Mouse (Mus musculus) G1E (cell line): ENCODE results near the gene Acin1.

Experiments used
- CTCF ChIP-seq: IDR thresholded peaks from 2 replicates; pipeline ENCODE4 v1.5.1; 2012; ENCODE audit warnings: low read depth, low read length, inconsistent platforms, mixed read lengths
- TAL1 ChIP-seq: conservative IDR thresholded peaks from 2 replicates; pipeline ENCODE4 v1.6.1; 2012; ENCODE audit warnings: low read depth, low read length, inconsistent platforms, mixed read lengths

DNA sequence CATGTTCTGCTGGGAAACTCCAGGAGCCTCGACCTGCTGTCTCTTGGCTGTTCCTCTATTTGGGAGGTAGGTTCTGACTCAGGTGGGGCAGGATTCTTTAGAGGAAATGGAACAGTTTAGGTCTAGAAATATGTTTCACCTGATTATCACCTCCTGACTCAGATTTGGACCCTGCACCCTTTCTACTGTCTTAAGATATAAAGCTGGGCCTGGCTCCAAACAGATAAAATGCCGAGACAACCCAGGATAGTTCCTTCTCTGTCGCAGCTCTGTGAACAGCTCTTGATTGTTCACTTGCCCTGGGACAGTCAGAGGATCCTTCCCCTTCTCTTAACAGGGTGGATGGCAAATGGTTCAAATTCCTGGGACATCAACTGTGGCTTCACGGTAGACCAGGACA lies 48.5 kb upstream of the Acin1 start:
- no peak for TF ChIP-seq CTCF
- TF ChIP-seq TAL1, result no peak
